Mouse (Mus musculus) heart, embryonic 15.5 days (tissue): ENCODE results near the gene Ptp4a2. TPM values are rescaled to one million over a fixed set of nuclear protein-coding genes. Genes with fewer than 3 reads are reported as not detected.
A peak's percentile ranks its signal among the peaks of the same experiment; 100 is the strongest.

Experiments used
- ATAC-seq: fragments of 200-750 bp; cut with Nextera tagmentation; replicated peaks from 2 replicates; pipeline ENCODE4 v1.8.0; 2017; ENCODE audit warnings: low read depth, moderate TSS enrichment; ENCODE audit not compliant: insufficient number of reproducible peaks, insufficient read depth, low FRiP score
- H3K27ac ChIP-seq: fragments of 300-500 bp; sonication (generic); 2 replicates; pipeline ENCODE4 v1.5.1; 2015; ENCODE audit warnings: mild to moderate bottlenecking, inconsistent platforms
- H3K27me3 ChIP-seq: fragments of 300-500 bp; sonication (generic); 2 replicates; pipeline ENCODE4 v1.6.1; 2015; ENCODE audit warnings: inconsistent platforms
- H3K36me3 ChIP-seq: fragments of 300-500 bp; sonication (generic); 2 replicates; pipeline ENCODE4 v1.6.1; 2015; ENCODE audit warnings: mild to moderate bottlenecking, inconsistent platforms
- H3K4me1 ChIP-seq: fragments of 300-500 bp; sonication (generic); replicated peaks from 2 replicates; pipeline ENCODE4 v1.6.1; 2015; ENCODE audit warnings: inconsistent platforms
- H3K4me2 ChIP-seq: fragments of 300-500 bp; sonication (generic); 2 replicates; pipeline ENCODE4 v1.6.1; 2015; ENCODE audit warnings: inconsistent platforms, mild to moderate bottlenecking, moderate library complexity
- H3K4me3 ChIP-seq: fragments of 300-500 bp; sonication (generic); 2 replicates; pipeline ENCODE4 v1.5.1; 2015; ENCODE audit warnings: mild to moderate bottlenecking, inconsistent platforms
- H3K9ac ChIP-seq: fragments of 300-500 bp; sonication (generic); 2 replicates; pipeline ENCODE4 v1.6.1; 2015; ENCODE audit warnings: mild to moderate bottlenecking, inconsistent platforms
- H3K9me3 ChIP-seq: fragments of 300-500 bp; sonication (generic); replicated peaks from 2 replicates; pipeline ENCODE4 v1.6.1; 2016; ENCODE audit warnings: inconsistent platforms
- WGBS: fragments of 180-500 bp; shearing (Covaris S2); methylation state at CpG from one replicate; pipeline ENCODE4 v1.1.7; 2015; ENCODE audit warnings: mixed read lengths; 5-methylcytosine and 5-hydroxymethylcytosine counted together
- polyA plus RNA-seq: library from polyadenylated mRNA; unstranded; fragments of >200 nt; fragmentation: Nextera tagmentation; extraction: Ambion mirVana; gene quantifications from 2 replicates; pipeline ENCODE4 v1.2.1, GENCODE M21; 2015

Ptp4a2 gene
- polyA plus RNA-seq, 1 experiment from 2014 or later, result 442 TPM

GRCm38 (mm10) chr4:129783506-129783905 is 27.5 kb upstream of the Ptp4a2 start:
- Histone ChIP-seq H3K27me3 (no peaks in the 10 kb centered on the region), H3K4me1 (peaks cover 15% of the 10 kb centered on the region), H3K9ac (no peak overlapping the region), H3K36me3 (no peaks in the 10 kb centered on the region), H3K27ac (no peak overlapping the region), H3K4me3 (no peak overlapping the region), H3K4me2 (no peak overlapping the region), H3K9me3 (no peaks in the 10 kb centered on the region)
- 83% methylated on average over 5 of the region's 5 CpGs for WGBS
- ATAC-seq, result no peak

GRCm38 (mm10) chr4:129785178-129785577 is 25.8 kb upstream of the Ptp4a2 start:
- H3K4me3 ChIP-seq, result no peak overlapping the region
- no peaks in the 10 kb centered on the region for H3K36me3 ChIP-seq
- no peak overlapping the region for H3K9ac ChIP-seq
- H3K4me2 ChIP-seq, result no peak overlapping the region
- H3K27ac ChIP-seq, result no peak overlapping the region
- 0% methylated on average over 4 of the region's 4 CpGs for WGBS
- H3K9me3 ChIP-seq, result no peaks in the 10 kb centered on the region
- H3K27me3 ChIP-seq, result no peaks in the 10 kb centered on the region
- ATAC-seq, result no peak
- H3K4me1 ChIP-seq, result peaks cover 15% of the 10 kb centered on the region

- Histone ChIP-seq H3K27me3 (no peaks in the 10 kb centered on the region), H3K9ac (no peak overlapping the region), H3K36me3 (no peaks in the 10 kb centered on the region), H3K4me2 (no peak overlapping the region), H3K4me1 (0 out of 2 replicates have a peak, but pooled peaks cover 4% of the 10 kb centered on the region), H3K9me3 (no peaks in the 10 kb centered on the region), H3K4me3 (no peak overlapping the region), H3K27ac (no peak overlapping the region)
- no peak for ATAC-seq
- WGBS, result 62% methylated on average over 8 of the region's 8 CpGs
Observed at GRCm38 (mm10) chr4:129788693-129789092, 22.3 kb upstream of the Ptp4a2 start.

GRCm38 (mm10) chr4:129789635-129790034 is 21.4 kb upstream of the Ptp4a2 start:
- H3K9ac ChIP-seq, result no peak overlapping the region
- no peaks in the 10 kb centered on the region for H3K36me3 ChIP-seq
- ATAC-seq, result no peak
- H3K27ac ChIP-seq, result no peak overlapping the region
- no peaks in the 10 kb centered on the region for H3K9me3 ChIP-seq
- 86% methylated on average over 2 of the region's 2 CpGs for WGBS
- peaks cover 12% of the 10 kb centered on the region for H3K4me1 ChIP-seq
- H3K27me3 ChIP-seq, result no peaks in the 10 kb centered on the region
- no peak overlapping the region for H3K4me3 ChIP-seq
- no peak overlapping the region for H3K4me2 ChIP-seq

GRCm38 (mm10) chr4:129790475-129790874 is 20.5 kb upstream of the Ptp4a2 start:
- H3K27ac ChIP-seq, result no peak overlapping the region
- WGBS, result 74% methylated on average over 3 of the region's 3 CpGs
- ATAC-seq, result no peak

GRCm38 (mm10) chr4:129791399-129791798 is 19.6 kb upstream of the Ptp4a2 start:
- peaks cover 30% of the 10 kb centered on the region for H3K4me1 ChIP-seq
- no peak overlapping the region for H3K4me3 ChIP-seq
- H3K9ac ChIP-seq, result no peak overlapping the region
- ATAC-seq, result no peak
- H3K36me3 ChIP-seq, result no peaks in the 10 kb centered on the region
- no peak overlapping the region for H3K27ac ChIP-seq
- no peaks in the 10 kb centered on the region for H3K27me3 ChIP-seq
- no peak overlapping the region for H3K4me2 ChIP-seq
- 24% methylated on average over 1 of the region's 1 CpGs for WGBS
- no peaks in the 10 kb centered on the region for H3K9me3 ChIP-seq

More at GRCm38 (mm10) chr4:129790475-129790874, 20.5 kb upstream of the Ptp4a2 start:
- H3K27me3 ChIP-seq, result no peaks in the 10 kb centered on the region
- no peaks in the 10 kb centered on the region for H3K9me3 ChIP-seq
- H3K4me2 ChIP-seq, result no peak overlapping the region
- no peaks in the 10 kb centered on the region for H3K36me3 ChIP-seq
- H3K9ac ChIP-seq, result no peak overlapping the region
- no peak overlapping the region for H3K4me3 ChIP-seq
- peaks cover 21% of the 10 kb centered on the region for H3K4me1 ChIP-seq

GRCm38 (mm10) chr4:129792666-129793202 is 18.3 kb upstream of the Ptp4a2 start:
- Histone ChIP-seq H3K36me3 (no peaks in the 10 kb centered on the region), H3K27ac (no peak overlapping the region), H3K27me3 (no peaks in the 10 kb centered on the region), H3K4me3 (no peak overlapping the region), H3K9me3 (no peaks in the 10 kb centered on the region), H3K9ac (no peak overlapping the region), H3K4me1 (peaks cover 30% of the 10 kb centered on the region), H3K4me2 (no peak overlapping the region)
- 70% methylated on average over 7 of the region's 7 CpGs for WGBS
- no peak for ATAC-seq

- Histone ChIP-seq H3K36me3 (no peaks in the 10 kb centered on the region), H3K9me3 (no peaks in the 10 kb centered on the region), H3K4me3 (no peak overlapping the region), H3K4me1 (peaks cover 30% of the 10 kb centered on the region), H3K27ac (peak overlapping the region; percentile 86; the same call in 1 of the 2 replicates), H3K27me3 (no peaks in the 10 kb centered on the region), H3K4me2 (no peak overlapping the region), H3K9ac (no peak overlapping the region)
- WGBS, result 67% methylated on average over 5 of the region's 5 CpGs
- ATAC-seq, result no peak; the same call in 1 of the 2 replicates
Observed at GRCm38 (mm10) chr4:129793713-129794329, 17.2 kb upstream of the Ptp4a2 start.

GRCm38 (mm10) chr4:129795151-129795860 is 15.7 kb upstream of the Ptp4a2 start:
- ATAC-seq, result peak; percentile 79
- H3K27ac ChIP-seq, result peak overlapping the region; percentile 86
- peaks cover 30% of the 10 kb centered on the region for H3K4me1 ChIP-seq
- H3K4me2 ChIP-seq, result peak overlapping the region; percentile 50
- no peaks in the 10 kb centered on the region for H3K9me3 ChIP-seq
- peak overlapping the region; percentile 23; the same call in 1 of the 2 replicates for H3K9ac ChIP-seq
- H3K27me3 ChIP-seq, result no peaks in the 10 kb centered on the region
- WGBS, result 14% methylated on average over 17 of the region's 17 CpGs
- H3K36me3 ChIP-seq, result no peaks in the 10 kb centered on the region
- peak overlapping the region; percentile 25 for H3K4me3 ChIP-seq

GRCm38 (mm10) chr4:129795861-129796260 is 15.2 kb upstream of the Ptp4a2 start:
- peak overlapping the region; percentile 25 for H3K4me3 ChIP-seq
- 0 out of 2 replicates have a peak overlapping the region, but pooled peaks have one; percentile 17 for H3K9ac ChIP-seq

GRCm38 (mm10) chr4:129797985-129798384 is 13.0 kb upstream of the Ptp4a2 start:
- no peak overlapping the region for H3K9ac ChIP-seq
- no peak for ATAC-seq
- peaks cover 26% of the 10 kb centered on the region for H3K4me1 ChIP-seq
- no peak overlapping the region for H3K4me3 ChIP-seq
- H3K9me3 ChIP-seq, result no peaks in the 10 kb centered on the region
- H3K27me3 ChIP-seq, result no peaks in the 10 kb centered on the region
- 55% methylated on average over 5 of the region's 5 CpGs for WGBS
- H3K36me3 ChIP-seq, result no peaks in the 10 kb centered on the region
- H3K27ac ChIP-seq, result no peak overlapping the region
- no peak overlapping the region for H3K4me2 ChIP-seq

More at GRCm38 (mm10) chr4:129795861-129796260, 15.2 kb upstream of the Ptp4a2 start:
- WGBS, result 23% methylated on average over 8 of the region's 8 CpGs
- no peak for ATAC-seq
- Histone ChIP-seq H3K9me3 (no peaks in the 10 kb centered on the region), H3K4me1 (peaks cover 30% of the 10 kb centered on the region), H3K27ac (peak overlapping the region; percentile 86), H3K36me3 (no peaks in the 10 kb centered on the region), H3K27me3 (no peaks in the 10 kb centered on the region), H3K4me2 (peak overlapping the region; percentile 50)
